Mouse (Mus musculus) kidney, postnatal 36 days (tissue): ENCODE results near the gene Tob2.

Source experiments
- DNase-seq, 2 experiments: peaks; one replicate each; pipeline ENCODE4 v3.0.0; 2021 to 2022; ENCODE audit warnings: mixed read lengths in 2 of 2

The Tob2 gene

DNA sequence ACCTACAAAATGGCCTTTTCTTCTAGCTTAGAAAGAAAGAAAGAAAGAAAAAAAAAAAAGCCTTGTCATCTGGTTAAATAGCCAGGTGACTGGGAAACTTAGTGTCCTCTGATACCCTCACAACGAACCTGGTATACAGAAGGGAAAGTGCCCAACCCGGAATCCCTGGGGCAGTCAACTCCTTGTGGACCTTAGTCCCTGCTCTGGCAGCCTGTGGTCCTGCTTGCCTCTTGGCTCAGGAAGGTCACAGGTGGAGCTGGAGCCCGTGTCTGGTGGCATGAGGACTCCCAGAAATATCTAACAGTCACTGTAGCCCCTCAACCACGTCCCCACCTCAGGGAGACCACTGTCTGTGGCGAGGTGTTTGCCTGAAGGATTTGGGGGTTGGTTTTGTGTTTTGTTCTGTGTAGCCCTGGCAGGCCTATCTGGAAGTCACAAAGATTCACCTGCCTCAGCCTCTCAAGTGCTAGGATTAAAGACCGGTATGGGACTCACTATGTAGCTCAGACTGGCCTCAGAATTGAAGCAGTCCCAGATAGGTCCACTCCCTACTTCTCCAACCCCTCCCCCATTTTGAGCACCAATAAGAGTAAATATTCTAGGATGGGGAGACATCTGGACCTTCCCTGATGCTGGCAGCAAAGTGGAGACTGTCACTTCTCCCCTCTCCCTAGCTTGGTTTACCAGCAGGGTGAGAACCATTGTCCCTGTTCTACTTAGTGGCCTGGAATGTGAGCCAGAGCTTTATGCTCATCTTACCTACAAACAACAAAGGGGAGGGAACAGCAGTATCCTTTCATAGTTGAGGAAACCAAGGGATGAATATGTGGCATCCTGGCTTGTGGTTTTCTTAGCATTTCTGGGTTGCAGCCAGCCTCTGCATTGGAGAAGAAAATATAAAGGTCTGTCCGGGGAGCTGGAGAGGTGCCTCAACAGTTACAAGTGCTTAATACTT, 21.4 kb downstream of the Tob2 start:
- DNase-seq: peak; percentile 70 to 74

GRCm38 (mm10) chr15:81836124-81836821, 22.3 kb downstream of the Tob2 start:
- peak; percentile 94 to 98 for DNase-seq

- DNase-seq: peak; percentile 66 to 85
Observed at GRCm38 (mm10) chr15:81835007-81835880, 23.4 kb downstream of the Tob2 start.

DNA sequence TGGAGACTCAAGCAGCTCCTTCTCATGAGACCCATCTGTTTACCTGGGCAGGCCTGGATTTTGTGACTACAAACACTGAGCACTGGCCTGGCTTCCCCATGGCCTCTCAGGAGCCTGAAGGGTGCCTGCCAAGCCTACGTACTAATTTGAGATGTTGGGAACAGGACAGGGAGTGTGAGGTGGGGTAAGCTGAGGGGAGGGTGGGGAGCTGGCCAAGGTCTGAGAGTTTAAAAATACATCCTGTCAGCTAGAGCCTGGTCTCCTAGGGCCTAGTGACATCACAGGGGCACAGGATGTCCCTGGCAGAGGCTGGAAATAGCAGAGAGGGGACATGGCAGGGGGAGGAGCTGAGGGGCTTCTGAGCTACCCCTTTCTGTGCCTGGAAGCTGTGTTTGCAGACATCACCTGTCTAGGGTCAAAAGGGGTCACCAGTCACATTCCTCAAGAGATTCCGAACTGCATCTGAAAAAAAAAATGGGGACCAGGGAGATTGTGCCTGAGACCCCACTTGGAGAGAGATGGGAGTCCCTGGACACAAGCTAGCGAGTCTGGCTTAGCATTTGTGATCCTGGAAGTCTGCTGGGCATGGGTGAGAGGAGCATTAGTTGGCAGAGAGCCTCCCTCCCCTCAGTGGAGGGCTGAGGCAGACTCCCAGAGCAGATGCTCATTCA, 24.3 kb downstream of the Tob2 start:
- DNase-seq: peak in 1 of 2 experiments; percentile 76

- DNase-seq: no peak
Observed at GRCm38 (mm10) chr15:81833481-81833880, 25.1 kb downstream of the Tob2 start.

GRCm38 (mm10) chr15:81832219-81832618, 26.4 kb downstream of the Tob2 start:
- peak; percentile 55 to 73 for DNase-seq

DNA sequence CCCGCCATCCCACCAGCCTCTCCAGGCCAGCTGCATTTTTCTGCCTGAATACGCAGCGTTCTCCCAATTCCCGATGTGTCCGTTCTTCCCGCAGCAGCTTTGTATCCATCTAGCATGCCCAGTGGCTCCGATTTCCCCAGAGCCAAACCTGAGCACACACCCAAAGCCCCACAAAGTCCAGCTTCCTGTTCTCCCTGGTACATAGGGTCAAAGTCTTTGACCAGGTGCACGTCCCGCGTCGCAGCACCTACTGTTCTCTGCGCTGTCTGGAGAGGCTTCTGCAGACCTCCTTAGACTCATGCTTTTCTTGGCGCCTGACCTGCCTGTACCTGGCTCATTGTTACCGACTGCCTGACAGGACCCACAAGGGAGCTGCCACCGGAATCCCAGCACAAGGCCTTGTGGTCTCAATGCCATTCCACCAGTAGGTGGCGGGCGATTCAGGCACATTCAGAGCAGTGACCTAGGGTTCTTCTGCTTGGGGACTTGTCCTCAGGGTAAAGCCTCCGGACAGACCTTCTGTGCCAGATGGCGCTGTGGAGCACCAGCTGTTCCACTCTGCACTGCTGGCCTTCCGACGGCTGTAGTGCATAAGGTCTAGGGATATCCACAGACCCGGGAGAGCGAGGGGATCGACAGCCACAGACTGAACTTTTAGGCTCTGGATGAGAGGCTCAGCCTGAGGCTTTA, 27.3 kb downstream of the Tob2 start:
- peak; percentile 96 to 97 for DNase-seq

DNA sequence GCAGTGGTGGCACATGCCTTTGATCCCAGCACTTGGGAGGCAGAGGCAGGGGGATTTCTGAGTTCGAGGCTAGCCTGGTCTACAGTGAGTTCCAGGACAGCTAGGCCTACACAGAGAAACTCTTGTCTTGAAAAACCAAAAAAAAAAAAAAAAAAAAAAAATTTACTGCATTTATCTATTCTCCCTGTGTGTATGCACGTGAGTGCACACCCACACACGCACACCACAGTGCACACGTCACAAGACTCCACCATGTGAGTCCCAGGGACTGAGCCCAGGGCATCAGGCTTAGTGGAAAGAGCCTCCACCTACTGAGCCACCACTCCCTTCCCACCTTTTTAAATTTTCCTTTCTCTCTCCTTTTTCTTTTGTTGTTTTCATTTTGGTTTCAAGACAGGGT, 28.1 kb downstream of the Tob2 start:
- no peak for DNase-seq

GRCm38 (mm10) chr15:81829208-81829580, 29.4 kb downstream of the Tob2 start:
- DNase-seq: no peak

DNA sequence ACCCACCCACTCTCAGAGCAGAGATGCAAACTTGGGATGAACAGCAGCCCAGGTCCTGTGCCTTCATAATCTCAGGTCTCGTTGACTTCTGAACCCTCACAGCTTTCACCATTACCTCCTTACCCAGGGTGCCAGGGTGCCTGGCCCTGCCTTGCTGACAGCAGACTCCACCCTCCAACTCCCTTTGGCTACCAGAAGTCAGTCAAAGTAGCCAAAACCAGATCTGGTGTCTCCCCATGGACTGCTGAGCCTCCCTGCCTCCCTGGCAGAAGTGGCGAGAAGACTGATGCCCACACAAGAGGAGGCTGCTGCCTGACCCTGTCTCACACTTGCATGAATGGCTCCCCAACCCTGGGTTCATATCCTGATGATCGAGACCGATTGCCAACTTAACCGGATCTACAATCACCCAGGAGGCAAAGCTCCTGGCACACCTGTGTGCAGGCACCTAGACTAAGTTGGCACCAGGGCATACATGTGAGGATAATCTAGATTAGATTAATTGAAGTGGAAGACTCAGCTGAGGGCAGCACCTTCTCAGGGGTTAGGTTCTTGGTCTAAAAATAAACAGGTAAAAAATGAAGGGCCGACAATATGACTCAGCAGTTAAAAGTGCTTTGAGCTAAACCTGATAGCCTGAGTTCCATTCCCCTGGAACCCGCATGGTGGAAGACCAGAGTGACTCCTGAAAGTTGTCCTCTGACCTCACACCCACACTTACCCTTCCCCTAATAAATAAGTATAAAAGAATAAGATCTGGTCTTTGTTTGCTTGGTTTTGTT, 30.0 kb downstream of the Tob2 start:
- DNase-seq: no peak

- DNase-seq: no peak
Observed at GRCm38 (mm10) chr15:81824832-81825231, 33.8 kb downstream of the Tob2 start.

GRCm38 (mm10) chr15:81822631-81823030, 36.0 kb downstream of the Tob2 start:
- no peak for DNase-seq

DNA sequence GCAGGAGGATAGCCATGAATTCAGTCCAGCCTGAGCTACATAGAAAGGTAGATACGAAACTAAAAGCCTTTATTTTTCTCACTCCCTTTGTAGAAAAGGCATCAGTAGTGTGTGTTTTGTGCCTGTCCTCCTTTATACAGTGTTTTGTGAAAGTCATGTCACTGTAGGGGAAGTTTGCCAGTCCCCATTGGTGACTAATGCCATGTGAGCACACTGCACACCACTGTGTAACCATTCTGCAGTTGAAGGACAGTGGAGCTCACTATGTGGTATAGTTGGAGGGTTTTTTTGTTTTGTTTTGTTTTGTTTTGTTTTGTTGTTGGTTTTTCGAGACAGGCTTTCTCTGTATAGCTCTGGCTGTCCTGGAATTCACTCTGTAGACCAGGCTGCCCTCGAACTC, 40.2 kb downstream of the Tob2 start:
- no peak for DNase-seq

DNA sequence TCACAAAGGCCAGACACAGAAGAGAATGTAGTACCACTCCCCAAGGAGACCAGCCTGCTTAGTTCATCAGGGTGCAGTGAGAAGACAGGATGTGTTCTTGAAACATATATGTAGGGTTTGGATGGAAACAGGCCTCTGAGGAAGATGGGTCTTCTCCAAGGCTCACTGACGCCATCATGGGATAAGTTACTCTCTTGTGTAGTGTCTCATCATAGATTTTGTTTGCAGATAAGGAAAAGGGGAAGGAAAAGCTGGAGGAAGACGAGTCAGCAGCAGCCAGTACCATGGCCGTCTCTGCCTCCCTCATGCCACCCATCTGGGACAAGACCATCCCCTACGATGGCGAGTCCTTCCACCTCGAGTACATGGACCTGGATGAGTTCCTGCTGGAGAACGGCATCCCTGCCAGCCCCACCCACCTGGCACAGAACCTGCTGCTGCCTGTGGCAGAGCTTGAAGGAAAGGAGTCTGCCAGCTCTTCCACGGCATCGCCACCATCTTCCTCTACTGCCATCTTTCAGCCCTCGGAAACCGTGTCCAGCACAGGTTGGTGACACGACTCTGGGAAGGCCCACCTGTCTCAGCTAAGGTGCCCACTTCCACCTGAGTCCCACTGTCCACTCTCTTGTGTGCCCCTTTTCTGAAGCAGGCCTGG, 43.8 kb downstream of the Tob2 start:
- peak in 1 of 2 experiments; percentile 54 for DNase-seq

DNA sequence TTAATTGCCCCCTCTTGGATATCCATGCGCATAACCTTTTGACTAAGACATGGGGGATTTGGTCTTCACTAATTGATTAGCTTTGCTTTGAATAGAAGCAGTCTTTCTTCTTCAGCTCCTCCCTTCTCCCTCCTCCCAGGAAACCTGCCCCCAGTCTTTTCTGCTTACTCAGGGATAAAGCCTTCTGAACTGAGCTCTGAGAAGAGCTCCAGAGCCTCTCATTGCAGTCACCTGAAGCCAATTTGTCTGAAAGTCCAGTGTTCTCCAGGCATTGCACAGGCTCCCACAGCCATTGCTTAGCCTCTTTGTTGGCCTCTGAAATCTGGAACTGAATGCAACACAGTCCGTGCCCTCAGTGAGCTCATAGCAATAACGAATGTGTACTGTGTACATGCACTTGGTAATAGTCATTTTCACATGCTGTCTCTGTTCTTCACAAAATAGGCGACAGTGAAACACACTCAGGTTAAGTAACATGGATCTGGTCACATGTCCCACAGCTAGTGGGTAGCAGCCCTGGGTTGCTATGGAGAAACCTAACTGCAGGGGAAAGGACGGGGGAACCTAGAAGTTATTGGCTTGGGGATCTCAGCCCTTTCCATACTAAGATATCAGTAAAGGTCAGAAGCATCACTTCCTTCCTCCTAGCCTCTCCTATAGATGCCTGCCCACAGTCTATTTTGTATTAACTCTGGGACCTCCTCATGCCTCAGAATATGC, 44.5 kb downstream of the Tob2 start:
- peak in 1 of 2 experiments; percentile 56 for DNase-seq

DNA sequence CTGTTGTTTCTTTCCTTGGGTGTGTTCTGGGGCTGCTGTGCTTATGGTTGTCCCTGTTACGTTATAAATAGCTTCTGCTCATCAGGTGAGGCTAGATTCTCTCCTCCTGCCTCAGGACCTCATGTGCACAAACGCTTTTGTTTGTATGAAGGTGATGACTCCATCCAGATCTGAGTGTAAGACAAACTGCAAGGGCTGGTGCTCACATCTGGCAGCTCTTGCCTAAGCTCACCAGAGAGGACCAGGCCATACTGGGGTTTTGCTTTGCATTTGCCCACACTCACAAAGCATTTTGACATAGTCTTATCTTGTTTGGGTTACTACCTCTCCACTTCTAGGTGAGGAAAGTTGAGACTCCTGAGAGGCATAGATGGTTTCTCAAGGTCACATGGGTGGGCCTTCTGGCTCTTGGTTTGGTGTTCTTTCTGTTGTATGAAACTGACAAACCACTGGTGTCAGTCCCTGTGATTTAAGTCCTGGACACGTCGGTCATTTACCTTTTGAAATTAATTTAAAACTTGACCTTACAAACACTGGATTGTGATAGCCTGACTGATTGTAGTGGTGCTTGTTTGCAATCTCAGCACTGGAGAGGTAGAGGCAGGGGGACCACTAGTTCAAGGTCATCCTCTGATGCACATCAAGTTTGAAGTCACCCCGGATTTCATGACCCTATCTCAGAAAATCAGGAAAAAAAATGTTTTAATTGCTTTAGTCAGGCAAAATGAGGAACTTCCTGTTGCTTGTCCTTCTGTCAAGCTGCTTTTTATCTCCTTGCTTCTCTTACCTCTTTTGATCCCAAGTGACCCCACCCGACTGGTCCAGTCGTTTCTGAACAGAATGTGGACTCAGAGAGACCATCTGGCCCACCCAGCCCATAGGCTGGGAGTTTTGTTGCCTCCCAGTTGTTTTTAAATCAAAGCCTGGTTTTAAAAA, 45.6 kb downstream of the Tob2 start:
- no peak for DNase-seq

GRCm38 (mm10) chr15:81812287-81812686, 46.3 kb downstream of the Tob2 start:
- DNase-seq: no peak

DNA sequence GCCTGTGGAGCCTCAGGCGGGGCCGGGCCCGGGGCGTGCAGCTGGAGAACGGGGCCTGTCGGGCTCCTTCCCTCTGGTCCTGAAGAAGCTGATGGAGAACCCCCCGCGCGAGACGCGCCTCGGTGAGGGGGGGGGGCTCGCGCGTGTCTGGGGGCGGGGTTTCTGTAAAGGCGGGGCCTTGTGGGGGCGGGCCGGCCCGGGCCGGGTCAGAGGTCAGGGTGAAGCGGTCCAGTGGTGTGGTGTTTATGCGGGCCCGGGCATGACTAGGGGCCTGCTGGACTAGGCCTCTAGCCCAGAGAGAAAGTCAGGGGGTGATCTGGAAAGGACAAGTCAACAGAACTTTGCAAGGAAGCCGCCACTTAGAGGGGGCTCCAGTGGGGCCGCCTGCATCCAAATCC, 47.0 kb downstream of the Tob2 start:
- DNase-seq: peak; percentile 78 to 87
